Mouse (Mus musculus) forebrain, embryonic 16.5 days (tissue): ENCODE data around the gene Bach1. TPM values are rescaled to one million over a fixed set of nuclear protein-coding genes. Genes with fewer than 3 reads are reported as not detected.

Source experiments
- ATAC-seq: fragments of 200-750 bp; cut with Nextera tagmentation; 2 replicates; pipeline ENCODE4 v1.8.0; 2017; ENCODE audit warnings: mild to moderate bottlenecking, moderate library complexity
- H3K27ac ChIP-seq: fragments of 300-500 bp; sonication (generic); 2 replicates; pipeline ENCODE4 v1.5.1; 2014; ENCODE audit warnings: low read length, control low read depth
- H3K27me3 ChIP-seq: fragments of 300-500 bp; sonication (generic); replicated peaks from 2 replicates; pipeline ENCODE4 v1.6.1; 2014; ENCODE audit warnings: low read length; ENCODE audit not compliant: control insufficient read depth, insufficient read depth
- H3K36me3 ChIP-seq: fragments of 300-500 bp; sonication (generic); 2 replicates; pipeline ENCODE4 v1.6.1; 2014; ENCODE audit not compliant: control insufficient read depth, insufficient read depth
- H3K4me1 ChIP-seq: fragments of 300-500 bp; sonication (generic); replicated peaks from 2 replicates; pipeline ENCODE4 v1.6.1; 2014; ENCODE audit warnings: low read length; ENCODE audit not compliant: control insufficient read depth, insufficient read depth
- H3K4me2 ChIP-seq: fragments of 300-500 bp; sonication (generic); 2 replicates; pipeline ENCODE4 v1.6.1; 2014; ENCODE audit warnings: mild to moderate bottlenecking, low read length, control low read depth
- H3K4me3 ChIP-seq: fragments of 300-500 bp; sonication (generic); replicated peaks from 2 replicates; pipeline ENCODE4 v1.5.1; 2014; ENCODE audit warnings: mild to moderate bottlenecking, low read length, control low read depth
- H3K9ac ChIP-seq: fragments of 300-500 bp; sonication (generic); replicated peaks from 2 replicates; pipeline ENCODE4 v1.6.1; 2014; ENCODE audit warnings: low read depth, low read length, control low read depth
- H3K9me3 ChIP-seq: fragments of 300-500 bp; sonication (generic); 2 replicates; pipeline ENCODE4 v1.6.1; 2016; ENCODE audit warnings: low read length; ENCODE audit not compliant: control insufficient read depth
- WGBS: fragments of 180-500 bp; shearing (Covaris S2); extraction: QIAGEN DNeasy Blood & Tissue Kit; methylation state at CpG from one replicate; pipeline ENCODE4 v1.1.7; 2014; 5-methylcytosine and 5-hydroxymethylcytosine counted together
- polyA plus RNA-seq: library from polyadenylated mRNA; unstranded; fragments of >200 nt; fragmentation: Nextera tagmentation; extraction: Ambion mirVana; gene quantifications from 2 replicates; pipeline ENCODE4 v1.2.1, GENCODE M21; 2015

The Bach1 gene
- polyA plus RNA-seq, 1 experiment from 2014 or later: 21.4 TPM

DNA sequence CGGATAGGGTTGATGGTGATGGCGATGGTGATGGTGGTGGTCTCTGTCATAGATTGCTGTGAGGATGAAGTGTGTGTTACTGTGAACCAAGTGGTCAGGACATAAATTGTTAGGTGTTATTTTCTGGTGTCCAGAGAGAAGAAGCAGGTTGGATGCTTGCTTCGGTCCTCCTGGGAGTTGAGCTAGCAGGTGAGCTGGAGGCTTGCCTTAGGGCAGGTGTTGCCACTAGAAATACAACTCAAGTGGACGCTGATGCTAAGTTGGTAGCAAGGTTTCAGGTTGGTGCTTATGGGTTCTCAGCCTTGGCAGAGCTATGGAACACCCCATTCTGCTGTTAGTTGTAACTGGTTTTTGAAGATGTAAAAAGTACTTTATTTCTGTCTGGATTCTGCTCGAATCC, 4.1 kb downstream of the Bach1 start:
- no peak for ATAC-seq
- Histone ChIP-seq H3K9ac (no peak overlapping the region), H3K9me3 (no peaks in the 10 kb centered on the region), H3K27ac (no peak overlapping the region), H3K27me3 (no peaks in the 10 kb centered on the region), H3K4me2 (no peak overlapping the region), H3K4me3 (no peak overlapping the region), H3K4me1 (peaks cover 43% of the 10 kb centered on the region), H3K36me3 (no peaks in the 10 kb centered on the region)
- 93% methylated on average over 5 of the region's 5 CpGs for WGBS

DNA sequence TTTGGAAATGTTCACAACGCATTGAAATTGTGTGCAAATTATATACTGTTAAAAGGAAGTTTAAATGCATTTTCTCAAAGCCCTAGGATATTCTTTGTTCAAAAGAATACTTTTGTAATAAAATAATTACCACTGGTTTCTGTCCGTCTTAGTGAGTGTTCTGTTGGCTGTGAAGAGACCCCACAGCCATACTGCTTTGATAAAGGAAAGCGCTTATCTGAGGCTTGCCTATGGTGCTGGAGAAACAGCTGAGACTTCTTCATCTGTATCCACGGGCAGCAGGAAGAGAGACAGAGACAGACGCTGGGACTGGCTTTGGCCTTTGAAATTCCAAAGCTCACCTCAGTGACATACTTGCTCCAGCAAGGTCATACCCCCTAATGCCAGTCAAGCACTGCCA, 5.5 kb downstream of the Bach1 start:
- no peaks in the 10 kb centered on the region for H3K9me3 ChIP-seq
- H3K4me1 ChIP-seq: peaks cover 46% of the 10 kb centered on the region
- ATAC-seq: no peak
- no peak overlapping the region for H3K27ac ChIP-seq
- H3K4me3 ChIP-seq: no peak overlapping the region
- H3K36me3 ChIP-seq: no peaks in the 10 kb centered on the region
- no peak overlapping the region for H3K4me2 ChIP-seq
- H3K27me3 ChIP-seq: no peaks in the 10 kb centered on the region
- H3K9ac ChIP-seq: no peak overlapping the region
- WGBS: 71% methylated on average over 5 of the region's 5 CpGs

GRCm38 (mm10) chr16:87705892-87706589, 7.3 kb downstream of the Bach1 start:
- ATAC-seq: peak; percentile 60
- Histone ChIP-seq H3K27ac (no peak overlapping the region), H3K9me3 (no peaks in the 10 kb centered on the region), H3K27me3 (no peaks in the 10 kb centered on the region), H3K4me2 (peak overlapping the region; percentile 25; the same call in 1 of the 2 replicates), H3K9ac (no peak overlapping the region), H3K4me3 (no peak overlapping the region), H3K36me3 (no peaks in the 10 kb centered on the region), H3K4me1 (peaks cover 36% of the 10 kb centered on the region)
- WGBS: 49% methylated on average over 19 of the region's 19 CpGs

DNA sequence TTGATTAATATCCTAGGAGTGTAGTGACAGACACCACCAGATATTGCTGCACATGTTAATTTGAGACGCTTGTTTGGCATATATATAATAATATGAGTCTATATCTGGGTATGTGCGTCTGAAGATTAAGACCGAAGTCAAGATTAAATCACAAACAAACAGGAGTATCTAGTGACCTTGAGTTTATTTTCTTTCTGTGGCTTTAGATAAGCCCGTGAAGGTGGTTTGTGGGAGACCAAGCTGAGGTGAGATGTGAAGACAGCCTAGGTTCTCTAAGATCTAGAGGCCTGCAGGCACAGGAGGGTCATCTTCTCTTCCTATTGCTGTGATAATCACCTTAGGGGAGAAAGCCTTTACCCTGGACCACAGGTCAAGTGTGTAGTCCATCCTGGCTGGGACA, 8.6 kb downstream of the Bach1 start:
- Histone ChIP-seq H3K27ac (no peak overlapping the region), H3K4me3 (no peak overlapping the region), H3K4me1 (peaks cover 36% of the 10 kb centered on the region), H3K4me2 (no peak overlapping the region), H3K9me3 (no peaks in the 10 kb centered on the region), H3K36me3 (no peaks in the 10 kb centered on the region), H3K27me3 (no peaks in the 10 kb centered on the region), H3K9ac (no peak overlapping the region)
- ATAC-seq: no peak
- 86% methylated on average over 4 of the region's 4 CpGs for WGBS

DNA sequence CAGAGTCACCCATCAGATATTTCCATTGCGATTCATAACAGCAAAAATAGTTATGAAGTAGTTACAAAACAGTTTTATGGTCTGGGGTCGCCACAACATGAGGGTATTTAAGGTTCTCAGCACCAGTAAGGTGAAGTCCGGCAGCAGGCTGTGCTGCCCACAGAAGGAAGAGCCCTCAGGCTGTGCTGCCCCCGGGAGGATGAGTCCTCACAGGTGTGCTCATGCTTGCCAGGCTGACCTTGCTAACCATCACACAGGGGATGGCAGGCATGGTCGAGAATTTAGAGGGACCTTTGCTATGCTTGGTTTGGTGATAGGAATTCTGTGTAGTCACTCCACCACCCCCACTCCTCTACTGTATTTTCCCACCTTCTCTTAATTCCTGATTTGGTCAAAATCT, 9.8 kb downstream of the Bach1 start:
- ATAC-seq: no peak
- H3K4me2 ChIP-seq: no peak overlapping the region
- H3K27me3 ChIP-seq: no peaks in the 10 kb centered on the region
- whole genome bisulfite sequencing: 85% methylated on average over 5 of the region's 5 CpGs
- H3K4me3 ChIP-seq: no peak overlapping the region
- H3K36me3 ChIP-seq: no peaks in the 10 kb centered on the region
- no peaks in the 10 kb centered on the region for H3K9me3 ChIP-seq
- H3K27ac ChIP-seq: no peak overlapping the region
- no peak overlapping the region for H3K9ac ChIP-seq
- H3K4me1 ChIP-seq: peaks cover 33% of the 10 kb centered on the region

DNA sequence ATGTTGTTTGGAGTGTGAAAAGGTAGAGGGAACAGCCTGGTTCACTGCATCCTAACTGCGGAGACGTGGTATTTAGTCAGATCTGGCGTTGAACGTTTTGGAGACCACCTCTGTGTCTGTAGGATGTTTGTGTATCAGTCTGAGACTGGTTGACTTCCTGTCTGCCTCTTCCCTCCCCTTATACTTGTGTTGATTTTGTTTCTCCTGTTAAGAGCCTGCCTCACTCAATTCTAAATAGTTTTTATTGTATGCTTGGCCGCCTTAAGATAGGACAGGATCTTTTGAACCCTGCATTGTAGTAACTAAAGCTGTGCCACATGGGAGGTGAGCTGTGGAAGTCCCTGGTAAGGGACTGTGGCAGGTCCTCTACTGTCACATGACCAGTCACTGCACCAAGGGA, 10.4 kb downstream of the Bach1 start:
- WGBS: 81% methylated on average over 5 of the region's 5 CpGs

DNA sequence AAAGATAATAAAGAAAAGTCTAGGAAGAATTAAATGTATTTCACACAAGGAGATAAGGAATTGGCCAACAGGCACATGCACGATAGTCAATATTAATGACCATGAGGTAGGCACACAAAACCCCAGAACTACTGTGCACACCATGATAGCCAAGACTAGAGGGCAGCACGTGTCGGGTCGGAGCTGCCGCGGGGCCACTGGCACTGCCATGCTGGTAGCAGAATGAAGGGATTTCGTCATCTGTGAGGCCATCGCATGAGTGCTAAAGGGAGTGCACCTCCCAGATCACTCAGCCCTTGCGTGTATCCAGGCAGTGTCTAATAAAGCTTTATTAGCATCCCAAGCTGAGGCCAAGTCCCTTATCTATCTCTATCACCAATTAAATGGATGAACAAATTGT, 11.2 kb downstream of the Bach1 start:
- H3K9ac ChIP-seq: no peak overlapping the region
- no peaks in the 10 kb centered on the region for H3K9me3 ChIP-seq
- no peak overlapping the region for H3K4me3 ChIP-seq
- no peaks in the 10 kb centered on the region for H3K36me3 ChIP-seq
- no peaks in the 10 kb centered on the region for H3K27me3 ChIP-seq
- no peak overlapping the region for H3K27ac ChIP-seq
- no peak for ATAC-seq
- 97% methylated on average over 9 of the region's 9 CpGs for WGBS
- peaks cover 29% of the 10 kb centered on the region for H3K4me1 ChIP-seq
- no peak overlapping the region for H3K4me2 ChIP-seq

More for the DNA sequence above, 10.4 kb downstream of the Bach1 start:
- H3K9me3 ChIP-seq: no peaks in the 10 kb centered on the region
- H3K27ac ChIP-seq: no peak overlapping the region
- no peaks in the 10 kb centered on the region for H3K36me3 ChIP-seq
- no peak for ATAC-seq
- no peak overlapping the region for H3K4me3 ChIP-seq
- H3K4me1 ChIP-seq: peaks cover 31% of the 10 kb centered on the region
- H3K4me2 ChIP-seq: no peak overlapping the region
- H3K9ac ChIP-seq: no peak overlapping the region
- H3K27me3 ChIP-seq: no peaks in the 10 kb centered on the region

DNA sequence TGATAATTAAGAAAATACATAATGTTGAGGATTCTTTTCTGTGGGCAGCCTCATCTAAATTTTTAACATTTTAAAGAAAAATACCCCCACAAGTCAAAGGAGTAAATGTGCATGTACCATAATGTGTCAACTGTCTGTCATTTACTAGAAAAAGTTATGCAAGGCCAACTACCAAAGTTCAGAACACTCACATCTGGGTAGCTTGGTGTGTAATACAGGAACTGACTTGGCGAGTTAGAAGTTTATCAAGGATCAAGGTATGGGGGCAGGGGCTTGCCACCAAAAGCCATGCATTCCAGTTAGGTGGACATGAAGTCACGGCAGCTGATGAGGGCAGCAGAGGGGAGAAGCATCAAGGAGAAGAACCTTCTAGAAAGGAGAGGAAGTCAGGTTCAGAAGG, 13.2 kb downstream of the Bach1 start:
- Histone ChIP-seq H3K4me2 (no peak overlapping the region), H3K9me3 (no peaks in the 10 kb centered on the region), H3K4me3 (no peak overlapping the region), H3K9ac (no peak overlapping the region), H3K27me3 (no peaks in the 10 kb centered on the region), H3K4me1 (peaks cover 12% of the 10 kb centered on the region), H3K27ac (no peak overlapping the region), H3K36me3 (no peaks in the 10 kb centered on the region)
- no peak for ATAC-seq
- WGBS: 96% methylated on average over 2 of the region's 2 CpGs

DNA sequence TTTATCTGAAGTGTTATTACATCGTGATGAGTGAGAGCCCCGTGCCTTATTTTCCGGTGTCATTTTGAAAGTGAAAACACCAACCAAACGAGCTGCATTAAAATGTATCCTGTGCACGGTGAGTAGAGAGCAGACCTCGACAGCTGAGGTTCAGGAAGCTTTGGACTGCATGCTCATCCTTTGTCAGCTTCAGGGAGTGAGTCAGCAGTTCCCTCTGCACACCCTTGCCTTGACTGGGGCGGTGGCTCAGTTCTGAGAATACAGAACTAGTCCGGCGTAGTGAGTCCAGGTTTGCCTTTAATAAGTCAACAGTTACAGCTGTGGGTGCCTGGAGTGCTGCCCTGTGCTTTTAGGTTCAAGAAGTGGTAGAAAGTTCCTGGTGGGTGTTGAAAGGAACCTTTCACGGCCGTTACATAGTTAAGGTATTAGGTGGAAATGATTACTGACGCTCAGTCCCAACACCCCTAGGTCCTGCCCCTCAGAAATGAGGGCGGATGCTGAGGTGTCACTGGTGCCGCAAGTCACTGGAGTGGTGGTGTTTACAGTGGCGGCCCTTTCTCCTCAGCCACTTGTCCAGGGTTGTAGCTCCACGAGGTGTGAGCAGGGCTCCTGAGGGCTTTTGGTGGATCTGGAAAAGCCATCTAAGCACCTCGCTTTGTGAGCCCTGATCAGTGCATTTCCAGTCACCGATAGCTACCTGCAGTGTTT, 14.4 kb downstream of the Bach1 start:
- no peaks in the 10 kb centered on the region for H3K9me3 ChIP-seq
- no peak for ATAC-seq
- H3K27me3 ChIP-seq: no peaks in the 10 kb centered on the region

More for the DNA sequence above, 14.4 kb downstream of the Bach1 start:
- 86% methylated on average over 18 of the region's 18 CpGs for WGBS
- Histone ChIP-seq H3K4me1 (peaks cover 6% of the 10 kb centered on the region), H3K36me3 (no peaks in the 10 kb centered on the region), H3K27ac (no peak overlapping the region), H3K4me2 (no peak overlapping the region), H3K9ac (no peak overlapping the region), H3K4me3 (no peak overlapping the region)
